ENCODE assay signal across 8 mouse cellular contexts in genomic region chr12:117560450-117560849, GRCm38 (mm10). TPM values are rescaled to one million over a fixed set of nuclear protein-coding genes. Genes with fewer than 3 reads are reported as not detected.
DNase-seq lines count a peak whose midpoint lies in the region; ATAC-seq and TF ChIP-seq lines count a peak whose summit lies in the region.

No protein-coding gene starts in this region.

- TF ChIP-seq EP300 in lung, postnatal 0 days (IDR thresholded peaks at IDR 0.05) = no peak

- no peak overlapping the region for H3K4me2 ChIP-seq in lung, postnatal 0 days (replicated peaks; ENCODE audit: low read depth, low read length)
- no peak overlapping the region for H3K4me2 ChIP-seq in midbrain, embryonic 13.5 days (replicated peaks)

- no peaks in the 10 kb centered on the region for H3K36me3 ChIP-seq in lung, postnatal 0 days (ENCODE audit: insufficient read depth, low read length)
- no peaks in the 10 kb centered on the region for H3K36me3 ChIP-seq in midbrain, embryonic 13.5 days

- WGBS in lung, postnatal 0 days = 53% methylated on average over 11 of the region's 11 CpGs
- 89% methylated on average over 11 of the region's 11 CpGs for WGBS in midbrain, embryonic 13.5 days

- ATAC-seq in lung, postnatal 0 days = peak; percentile 75
- no peak for ATAC-seq in midbrain, embryonic 13.5 days

- no peak overlapping the region for H3K4me3 ChIP-seq in lung, postnatal 0 days (ENCODE audit: low read depth, low read length)
- H3K4me3 ChIP-seq in midbrain, embryonic 13.5 days (replicated peaks) = no peak overlapping the region

- no peaks in the 10 kb centered on the region; the same call in 1 of the 2 replicates for H3K4me1 ChIP-seq in lung, postnatal 0 days (ENCODE audit: insufficient read depth, low read depth, low read length)
- H3K4me1 ChIP-seq in midbrain, embryonic 13.5 days (replicated peaks) = no peaks in the 10 kb centered on the region

- H3K27me3 ChIP-seq in lung, postnatal 0 days (replicated peaks; ENCODE audit: insufficient read depth, low read length) = no peaks in the 10 kb centered on the region
- H3K27me3 ChIP-seq in midbrain, embryonic 13.5 days = no peaks in the 10 kb centered on the region

- intact Hi-C loops in left cerebral cortex, postnatal 36 days (cut with DNase I) = no loop called here

- H3K9ac ChIP-seq in lung, postnatal 0 days (replicated peaks; ENCODE audit: low read depth) = no peak overlapping the region
- H3K9ac ChIP-seq in midbrain, embryonic 13.5 days (replicated peaks) = no peak overlapping the region

- no peaks in the 10 kb centered on the region for H3K9me3 ChIP-seq in lung, postnatal 0 days (ENCODE audit: low read length)
- no peaks in the 10 kb centered on the region for H3K9me3 ChIP-seq in midbrain, embryonic 13.5 days

- TF ChIP-seq CTCF in lung, postnatal 0 days (IDR thresholded peaks at IDR 0.05) = no peak

- peak; percentile 57 to 64 for DNase-seq in B cell, adult 2 months
- peak; percentile 18 for DNase-seq in adrenal gland, adult 2 months
- peak; percentile 20 for DNase-seq in kidney, adult 9 months
- DNase-seq in lung, postnatal 0 days (ENCODE audit: low spot score) = peak; percentile 52
- DNase-seq in yolk sac, embryonic 10.5 days (ENCODE audit: low spot score) = no peak
- no peak for DNase-seq in cerebellum, adult 9-11 months
- no peak for DNase-seq in left cerebral cortex, postnatal 36 days (ENCODE audit: low spot score in 2 of 2)

- peak overlapping the region; percentile 32; the same call in 1 of the 2 replicates for H3K27ac ChIP-seq in lung, postnatal 0 days (ENCODE audit: low read length)
- H3K27ac ChIP-seq in midbrain, embryonic 13.5 days = no peak overlapping the region

RNA-seq across cellular contexts. Expression of gene Rapgef5, which starts 44.2 kb away (rescaled TPM):
- 10 to 100 TPM; 36.1 to 39.4 TPM for total RNA-seq in adrenal gland, adult 2 months (2021)
- polyA plus RNA-seq in adrenal gland, adult 2 months (2012; rRNA removed) = 9.4 and 12.4 TPM in 2 replicates
- 47.4 and 52.1 TPM in 2 replicates for polyA plus RNA-seq in lung, postnatal 0 days (2015; fragmentation: Nextera tagmentation; extraction: Ambion mirVana)
- 42.1 and 44.5 TPM in 2 replicates for polyA plus RNA-seq in midbrain, embryonic 13.5 days (2015; fragmentation: Nextera tagmentation; extraction: Ambion mirVana)
- 100 to 1,000 TPM; 156 to 162 TPM for total RNA-seq in left cerebral cortex, postnatal 36 days (2021)

Comparison
In these comparisons a context has a peak if more than half of its experiments do, and no peak if none do; other contexts are left out.
1. DNase-seq: peak in B cell, adult 2 months (2 of 2), adrenal gland, adult 2 months (single experiment), kidney, adult 9 months (single experiment) and lung, postnatal 0 days (single experiment); none in yolk sac, embryonic 10.5 days (single experiment), cerebellum, adult 9-11 months (single experiment) and left cerebral cortex, postnatal 36 days (0 of 2).